Mouse (Mus musculus): ENCODE results near the gene Scgb1a1. TPM values are rescaled to one million over a fixed set of nuclear protein-coding genes. Genes with fewer than 3 reads are reported as not detected.
A peak's percentile ranks its signal among the peaks of the same experiment; 100 is the strongest.
"Not testable (repeated sequence)": the region's sequence is repeated elsewhere in the genome, so short reads cannot be mapped to it uniquely, and the experiment has no call there.

Gene Scgb1a1
- total RNA-seq, 2 experiments from 2014 or later = not detected

- peak; percentile 43 to 75 for DNase-seq
- intact Hi-C loops (cut with DNase I) = no loop called here
These were observed 16.2 kb downstream of the Scgb1a1 start for GRCm38 (mm10) chr19:9071456-9072156.

- intact Hi-C loops (cut with DNase I) = no loop called here
- no peak for DNase-seq
These were observed 17.4 kb downstream of the Scgb1a1 start for GRCm38 (mm10) chr19:9070316-9070715.

- intact Hi-C loops (cut with DNase I) = no loop called here
- no peak for DNase-seq
These were observed 18.0 kb downstream of the Scgb1a1 start for GRCm38 (mm10) chr19:9069687-9070307.

- DNase-seq = no peak
- intact Hi-C loops (cut with DNase I) = no loop called here
These were observed 20.5 kb downstream of the Scgb1a1 start for GRCm38 (mm10) chr19:9067292-9067691.

GRCm38 (mm10) chr19:9065621-9066561 is 21.9 kb downstream of the Scgb1a1 start:
- DNase-seq = no peak
- intact Hi-C loops (cut with DNase I) = no loop called here

- DNase-seq = no peak
- intact Hi-C loops (cut with DNase I) = no loop called here
These were observed 23.9 kb downstream of the Scgb1a1 start for GRCm38 (mm10) chr19:9063831-9064230.

- no peak for DNase-seq
- intact Hi-C loops (cut with DNase I) = no loop called here
These were observed 24.9 kb downstream of the Scgb1a1 start for GRCm38 (mm10) chr19:9062822-9063221.

- intact Hi-C loops (cut with DNase I) = no loop called here
- DNase-seq = no peak
These were observed 26.4 kb downstream of the Scgb1a1 start for GRCm38 (mm10) chr19:9061221-9061893.

- DNase-seq = no peak
- intact Hi-C loops (cut with DNase I) = no loop called here
These were observed 27.7 kb downstream of the Scgb1a1 start for GRCm38 (mm10) chr19:9060103-9060502.

- intact Hi-C loops (cut with DNase I) = no loop called here
- DNase-seq = no peak
These were observed 28.4 kb downstream of the Scgb1a1 start for GRCm38 (mm10) chr19:9059391-9059790.

GRCm38 (mm10) chr19:9058944-9059343 is 28.8 kb downstream of the Scgb1a1 start:
- no peak for DNase-seq
- intact Hi-C loops (cut with DNase I) = no loop called here

- intact Hi-C loops (cut with DNase I) = no loop called here
- no peak for DNase-seq
These were observed 29.4 kb downstream of the Scgb1a1 start for GRCm38 (mm10) chr19:9058331-9058884.

- intact Hi-C loops (cut with DNase I) = no loop called here
- DNase-seq = no peak
These were observed 30.1 kb downstream of the Scgb1a1 start for GRCm38 (mm10) chr19:9057679-9058078.

- DNase-seq = no peak
- intact Hi-C loops (cut with DNase I) = no loop called here
These were observed 31.9 kb downstream of the Scgb1a1 start for GRCm38 (mm10) chr19:9055703-9056355.

- DNase-seq = no peak
- intact Hi-C loops (cut with DNase I) = no loop called here
These were observed 32.6 kb downstream of the Scgb1a1 start for GRCm38 (mm10) chr19:9055153-9055552.

GRCm38 (mm10) chr19:9052803-9053431 is 34.8 kb downstream of the Scgb1a1 start:
- no peak for DNase-seq
- intact Hi-C loops (cut with DNase I) = no loop called here

GRCm38 (mm10) chr19:9051985-9052384 is 35.8 kb downstream of the Scgb1a1 start:
- DNase-seq; intact Hi-C loops (cut with DNase I): not testable (repeated sequence)

GRCm38 (mm10) chr19:9050294-9051229 is 37.2 kb downstream of the Scgb1a1 start:
- intact Hi-C loops (cut with DNase I) = no loop called here
- no peak for DNase-seq
